ENCODE assay signal across 8 mouse cellular contexts in genomic region chr12:100167931-100168871, GRCm38 (mm10). TPM values are rescaled to one million over a fixed set of nuclear protein-coding genes. Genes with fewer than 3 reads are reported as not detected.
DNase-seq lines count a peak whose midpoint lies in the region; ATAC-seq and TF ChIP-seq lines count a peak whose summit lies in the region.

No protein-coding gene starts in this region.

- peaks cover 5% of the 10 kb centered on the region; the same call in 1 of the 2 replicates for H3K4me1 ChIP-seq in hindbrain, postnatal 0 days (ENCODE audit: insufficient read depth, low read length)
- H3K4me1 ChIP-seq in liver, embryonic 14.5 days (replicated peaks; ENCODE audit: control insufficient read depth in 2 of 2, insufficient read depth in 2 of 2, low read length in 1 of 2) = no peaks in the 10 kb centered on the region

- no peaks in the 10 kb centered on the region for H3K9me3 ChIP-seq in hindbrain, postnatal 0 days (ENCODE audit: low read length)
- H3K9me3 ChIP-seq in liver, embryonic 14.5 days (ENCODE audit: control insufficient read depth, low read length) = no peaks in the 10 kb centered on the region

- H3K9ac ChIP-seq in hindbrain, postnatal 0 days (replicated peaks; ENCODE audit: low read length) = 0 out of 2 replicates have a peak overlapping the region, but pooled peaks have one; percentile 37
- no peak overlapping the region for H3K9ac ChIP-seq in liver, embryonic 14.5 days (replicated peaks)

- peak overlapping the region; percentile 52 for H3K4me2 ChIP-seq in hindbrain, postnatal 0 days (ENCODE audit: low read depth, low read length)
- peak overlapping the region; percentile 36 for H3K4me2 ChIP-seq in liver, embryonic 14.5 days (ENCODE audit: low read depth)

- H3K4me3 ChIP-seq in hindbrain, postnatal 0 days (ENCODE audit: low read length) = peak overlapping the region; percentile 6; the same call in 1 of the 2 replicates
- peak overlapping the region in 1 of 2 experiments; percentile 32; a peak in 1 of 4 replicates for H3K4me3 ChIP-seq in liver, embryonic 14.5 days (ENCODE audit: insufficient read depth in 1 of 2, low read depth in 2 of 2, low read length in 2 of 2)

- no peak for TF ChIP-seq CTCF in hindbrain, postnatal 0 days (IDR thresholded peaks at IDR 0.05; ENCODE audit: low read depth)
- no peak for TF ChIP-seq CTCF in liver, embryonic 14.5 days (IDR thresholded peaks at IDR 0.05; ENCODE audit: low read depth)

- H3K27me3 ChIP-seq in hindbrain, postnatal 0 days (ENCODE audit: insufficient read depth, low read length) = no peaks in the 10 kb centered on the region
- H3K27me3 ChIP-seq in liver, embryonic 14.5 days (ENCODE audit: control insufficient read depth, insufficient read depth, low read length) = no peaks in the 10 kb centered on the region

- H3K36me3 ChIP-seq in hindbrain, postnatal 0 days (ENCODE audit: insufficient read depth, low read length) = no peaks in the 10 kb centered on the region
- no peaks in the 10 kb centered on the region for H3K36me3 ChIP-seq in liver, embryonic 14.5 days (replicated peaks; ENCODE audit: control insufficient read depth, insufficient read depth, low read depth)

- no peak for TF ChIP-seq EP300 in liver, embryonic 14.5 days (IDR thresholded peaks at IDR 0.05; ENCODE audit: low read depth)

- whole genome bisulfite sequencing in hindbrain, postnatal 0 days = 11% methylated on average over 28 of the region's 28 CpGs
- WGBS in liver, embryonic 14.5 days (ENCODE audit: insufficient replicate concordance) = 6% methylated on average over 27 of the region's 28 CpGs

- H3K27ac ChIP-seq in hindbrain, postnatal 0 days = peak overlapping the region; percentile 78
- no peak overlapping the region for H3K27ac ChIP-seq in liver, embryonic 14.5 days

- peak; percentile 47 for ATAC-seq in frontal cortex, adult (ENCODE audit: low TSS enrichment)
- peak; percentile 67 for ATAC-seq in hindbrain, postnatal 0 days
- ATAC-seq in liver, embryonic 14.5 days (ENCODE audit: insufficient read depth) = peak; percentile 41; the same call in 1 of the 2 replicates

- no peak for DNase-seq in frontal cortex, postnatal 10 days (ENCODE audit: low spot score in 2 of 2)
- DNase-seq in cerebellum, adult 11 months = peak; percentile 74
- DNase-seq in forelimb bud, embryonic 11.5 days (ENCODE audit: low read depth, low spot score) = peak; percentile 67
- DNase-seq in hindbrain, postnatal 0 days (ENCODE audit: low spot score) = peak; percentile 73
- no peak for DNase-seq in liver, embryonic 14.5 days (ENCODE audit: low read depth in 3 of 3, low spot score in 3 of 3)
- DNase-seq in naive thymus-derived CD4-positive, alpha-beta T cell, adult 2 months (ENCODE audit: low read depth) = peak; percentile 71
- DNase-seq in layer of hippocampus, postnatal 25 days (ENCODE audit: extremely low spot score in 1 of 2, low spot score in 1 of 2) = no peak

RNA-seq across cellular contexts. Expression of gene Nrde2, which starts 8.7 kb away (rescaled TPM):
- 20.2 and 20.5 TPM in 2 replicates for total RNA-seq in hindbrain, postnatal 0 days (2014; rRNA removed)
- 11.8 and 13.6 TPM in 2 replicates for polyA plus RNA-seq in hindbrain, postnatal 0 days (2015; fragmentation: Nextera tagmentation; extraction: Ambion mirVana)
- 2.5 and 3.6 TPM in 2 replicates for polyA plus RNA-seq in liver, embryonic 14.5 days (2012; rRNA removed)
- polyA plus RNA-seq in liver, embryonic 14.5 days (2014; fragmentation: Nextera tagmentation; extraction: Ambion mirVana) = 4.1 and 4.2 TPM in 2 replicates
- 10 to 100 TPM; 19.4 to 21.7 TPM for total RNA-seq in layer of hippocampus, postnatal 25 days (2021)

RNA-seq across cellular contexts. Expression of gene Calm1, which starts 31.0 kb away (rescaled TPM):
- total RNA-seq in hindbrain, postnatal 0 days (2014; rRNA removed) = 1,139 and 1,416 TPM in 2 replicates
- 4,078 and 4,190 TPM in 2 replicates for polyA plus RNA-seq in hindbrain, postnatal 0 days (2015; fragmentation: Nextera tagmentation; extraction: Ambion mirVana)
- 72.9 and 115 TPM in 2 replicates for polyA plus RNA-seq in liver, embryonic 14.5 days (2012; rRNA removed)
- polyA plus RNA-seq in liver, embryonic 14.5 days (2014; fragmentation: Nextera tagmentation; extraction: Ambion mirVana) = 553 and 571 TPM in 2 replicates
- 1,000 to 10,000 TPM; 1,915 to 2,063 TPM for total RNA-seq in layer of hippocampus, postnatal 25 days (2021)

RNA-seq across cellular contexts. Expression of gene Psmc1, which starts 58.2 kb away (rescaled TPM):
- total RNA-seq in hindbrain, postnatal 0 days (2014; rRNA removed) = 64.4 and 89.0 TPM in 2 replicates
- 275 and 295 TPM in 2 replicates for polyA plus RNA-seq in hindbrain, postnatal 0 days (2015; fragmentation: Nextera tagmentation; extraction: Ambion mirVana)
- polyA plus RNA-seq in liver, embryonic 14.5 days (2012; rRNA removed) = 33.3 and 66.9 TPM in 2 replicates
- 148 TPM in 2 replicates for polyA plus RNA-seq in liver, embryonic 14.5 days (2014; fragmentation: Nextera tagmentation; extraction: Ambion mirVana)
- total RNA-seq in layer of hippocampus, postnatal 25 days (2021) = 100 to 1,000 TPM; 171 to 205 TPM

Comparison
In these comparisons a context has a peak if more than half of its experiments do, and no peak if none do; other contexts are left out.
1. DNase-seq: peak in cerebellum, adult 11 months (single experiment), forelimb bud, embryonic 11.5 days (single experiment), hindbrain, postnatal 0 days (single experiment) and naive thymus-derived CD4-positive, alpha-beta T cell, adult 2 months (single experiment); none in frontal cortex, postnatal 10 days (0 of 2), liver, embryonic 14.5 days (0 of 3) and layer of hippocampus, postnatal 25 days (0 of 2).
2. Peak in every context shown above with its lines, with median percentiles within 50 percentile points of each other: ATAC-seq.